Mouse (Mus musculus): Measurements from ENCODE around the gene Btaf1. TPM values are rescaled to one million over a fixed set of nuclear protein-coding genes. Genes with fewer than 3 reads are reported as not detected.

Gene Btaf1
- 4.0 and 5.7 TPM in 2 replicates for polyA plus RNA-seq (2012; rRNA removed)

DNA sequence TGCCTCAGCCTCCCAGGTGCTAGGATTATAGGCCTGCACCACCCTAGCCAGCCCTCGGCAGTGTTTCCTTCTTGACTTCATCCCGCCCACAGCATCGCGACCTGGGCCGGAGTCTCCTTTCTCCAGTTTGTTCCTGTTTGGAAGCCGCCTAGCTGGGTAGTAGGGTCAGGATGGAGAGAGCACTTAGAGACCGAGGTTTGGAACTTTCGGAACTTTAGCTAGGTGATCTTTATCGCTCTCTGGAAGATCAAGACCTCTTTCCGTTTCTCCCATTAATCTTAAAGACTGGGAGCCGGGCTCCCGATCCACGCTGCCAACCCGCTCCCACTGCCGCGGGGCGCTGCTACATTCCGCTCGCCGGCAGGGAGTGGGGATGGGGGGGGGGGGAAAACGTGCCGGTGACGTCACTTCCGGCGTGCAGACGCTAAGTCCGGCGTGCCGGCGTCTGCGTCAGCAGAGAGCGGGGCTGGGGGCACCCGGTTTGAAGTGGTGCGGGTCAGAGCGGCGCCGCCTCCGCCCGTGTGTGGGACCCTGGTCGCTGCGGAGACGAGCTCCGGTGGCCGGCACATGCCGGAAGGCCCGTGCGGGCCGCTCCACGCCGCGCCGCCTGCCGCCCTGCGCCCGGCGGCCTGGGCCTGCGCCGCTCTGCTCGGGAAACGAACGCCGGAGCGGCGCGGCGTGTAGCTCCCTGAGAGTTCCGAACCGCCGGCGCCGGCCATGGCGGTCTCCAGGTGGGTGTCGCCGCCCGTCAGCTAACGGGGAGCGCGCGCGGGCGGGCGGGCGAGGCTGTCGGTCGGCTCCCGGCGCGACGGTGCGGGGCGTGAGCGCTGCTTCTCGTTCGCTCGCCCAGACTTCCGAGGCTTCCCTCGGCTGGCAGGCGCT lies at the start of gene Btaf1:
Gene Btaf1 (plus strand): TSS at position 409 of the 882 bp plus-strand sequence.
- peak; percentile 76 for DNase-seq (ENCODE audit: low read depth, low spot score)
- under 1% methylated on average over 95 of the region's 98 CpGs for WGBS

DNA sequence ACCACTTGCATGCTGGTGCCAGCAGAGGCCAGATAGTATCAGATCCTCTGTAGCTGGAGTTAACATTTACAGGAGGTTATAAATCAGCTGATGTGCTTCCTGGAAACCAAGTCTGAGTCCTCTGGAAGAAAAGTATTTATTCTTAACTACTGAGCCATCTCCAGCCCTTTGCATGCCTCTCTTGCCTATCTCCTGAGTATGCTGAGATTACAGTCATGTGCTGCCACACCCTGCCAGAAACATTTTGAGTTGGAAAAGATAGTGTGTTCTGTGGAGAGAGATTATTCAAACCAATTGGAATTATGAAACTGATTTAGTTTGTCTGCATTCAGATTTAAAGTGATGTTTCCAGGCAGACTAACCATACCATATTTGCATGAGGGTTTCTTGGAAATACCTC lies 48.5 kb upstream of the Btaf1 start:
- no peak for DNase-seq (ENCODE audit: low read depth, low spot score)

- WGBS, result 82% methylated on average over 11 of the region's 11 CpGs
- DNase-seq (ENCODE audit: low read depth, low spot score), result no peak
Observed at GRCm38 (mm10) chr19:36878743-36879495, 47.0 kb upstream of the Btaf1 start.

DNA sequence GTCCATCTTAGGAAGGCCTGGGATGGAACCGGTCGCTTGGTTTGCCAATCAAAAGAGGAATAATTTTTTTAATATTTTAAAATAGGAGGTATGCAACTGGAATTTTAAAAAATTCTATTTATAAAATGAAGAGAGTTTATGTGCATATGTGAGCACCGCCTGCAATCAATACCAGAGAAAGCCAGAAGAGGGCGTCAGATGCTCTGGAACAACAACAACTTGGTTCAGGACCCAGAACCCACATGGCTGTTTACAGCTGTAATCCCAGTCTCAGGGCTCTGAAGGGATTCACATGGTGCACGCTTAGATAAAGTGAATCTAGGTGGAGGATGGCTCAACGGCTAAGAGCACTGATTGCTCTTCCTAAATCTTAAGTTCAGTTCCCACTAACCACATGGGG lies 42.8 kb upstream of the Btaf1 start:
- no peak for DNase-seq (ENCODE audit: low read depth, low spot score)
- 87% methylated on average over 6 of the region's 6 CpGs for WGBS

GRCm38 (mm10) chr19:36886316-36886715 lies 39.6 kb upstream of the Btaf1 start:
- DNase-seq (ENCODE audit: low read depth, low spot score), result no peak
- 90% methylated on average over 2 of the region's 2 CpGs for WGBS

DNA sequence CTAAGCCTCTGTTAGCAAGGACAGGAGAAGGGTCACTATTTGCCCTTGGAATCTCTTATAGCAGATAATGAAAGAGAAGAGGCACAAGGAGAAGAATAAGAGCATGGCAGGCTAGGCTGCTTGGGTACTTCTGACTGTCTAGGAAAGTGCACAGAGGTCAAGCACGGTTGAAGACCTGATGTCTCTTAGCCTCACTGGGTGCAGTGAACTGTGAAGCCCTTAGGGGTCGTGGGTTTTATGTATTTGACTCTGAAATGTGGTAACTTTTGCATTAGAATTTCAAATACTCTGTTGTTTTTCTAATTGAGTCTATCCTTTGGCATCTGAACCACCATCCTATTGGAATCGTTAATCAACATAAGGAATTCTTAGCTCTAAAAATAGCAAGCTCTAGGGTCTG lies 38.2 kb upstream of the Btaf1 start:
- no peak for DNase-seq (ENCODE audit: low read depth, low spot score)
- WGBS, result 82% methylated on average over 3 of the region's 3 CpGs

GRCm38 (mm10) chr19:36891746-36892145 lies 34.1 kb upstream of the Btaf1 start:
- WGBS, result 94% methylated on average over 3 of the region's 3 CpGs
- DNase-seq (ENCODE audit: low read depth, low spot score), result no peak

DNA sequence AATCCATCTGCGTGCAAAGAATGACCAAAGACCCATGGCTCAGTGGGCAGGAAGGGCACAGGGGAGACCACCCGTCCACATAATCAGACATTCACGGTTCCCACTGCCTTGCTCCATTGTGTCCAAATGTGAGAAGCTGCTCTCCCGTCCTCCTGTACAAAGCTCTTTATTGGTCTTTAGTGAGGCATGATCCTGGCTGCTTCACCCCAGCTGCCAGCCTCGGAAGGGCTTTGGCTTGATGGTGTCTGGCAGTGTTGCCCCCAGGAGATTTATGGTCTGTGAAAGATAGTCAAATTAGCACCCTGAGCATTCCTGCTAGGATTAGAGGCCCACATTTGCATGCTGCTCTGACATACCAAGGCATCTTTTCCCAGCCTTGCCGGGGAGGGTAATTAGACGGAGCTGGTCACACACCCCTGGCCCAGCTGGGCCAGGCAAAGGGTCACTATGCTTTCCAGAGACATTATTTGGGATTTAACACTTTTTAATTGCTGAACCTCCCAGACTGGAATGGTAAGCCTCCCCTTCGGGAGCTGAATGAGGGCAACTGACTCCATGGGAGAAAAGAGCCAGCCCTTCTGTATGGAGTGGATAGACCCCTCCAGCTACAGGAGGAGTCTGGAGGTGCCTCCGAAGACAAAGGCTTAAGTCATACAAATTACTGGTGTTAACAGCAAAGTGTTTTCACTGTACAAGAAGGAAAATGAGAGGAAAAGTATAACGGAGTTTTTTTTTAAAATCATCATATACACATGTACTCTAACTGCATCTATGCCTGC lies 28.9 kb upstream of the Btaf1 start:
- 44% methylated on average over 10 of the region's 10 CpGs for WGBS
- DNase-seq (ENCODE audit: low read depth, low spot score), result no peak

- no peak for DNase-seq (ENCODE audit: low read depth, low spot score)
- WGBS, result 55% methylated on average over 9 of the region's 9 CpGs
Observed at GRCm38 (mm10) chr19:36897778-36898177, 28.1 kb upstream of the Btaf1 start.

DNA sequence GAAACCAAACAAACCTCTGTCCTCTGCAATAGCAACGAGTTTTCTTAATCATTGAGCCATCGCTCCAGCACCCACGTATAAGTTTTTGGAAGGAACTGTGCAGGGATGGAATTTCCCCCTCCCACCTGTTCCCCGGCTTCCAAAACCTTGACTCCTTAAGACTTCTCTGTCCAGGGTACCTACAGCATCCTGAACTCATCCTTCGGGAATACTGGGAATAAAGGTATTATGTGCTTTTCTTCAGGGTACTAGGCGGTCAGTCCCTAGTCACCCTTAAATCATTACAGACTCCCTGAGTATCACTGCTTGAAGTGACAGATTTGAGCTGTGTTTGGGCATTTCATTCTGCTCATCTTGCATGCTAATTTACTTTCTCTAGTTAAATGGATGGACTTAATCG lies 22.5 kb upstream of the Btaf1 start:
- WGBS, result 51% methylated on average over 7 of the region's 7 CpGs
- DNase-seq (ENCODE audit: low read depth, low spot score), result no peak

GRCm38 (mm10) chr19:36904211-36905007 lies 21.5 kb upstream of the Btaf1 start:
- WGBS, result 3% methylated on average over 41 of the region's 41 CpGs
- no peak for DNase-seq (ENCODE audit: low read depth, low spot score)

DNA sequence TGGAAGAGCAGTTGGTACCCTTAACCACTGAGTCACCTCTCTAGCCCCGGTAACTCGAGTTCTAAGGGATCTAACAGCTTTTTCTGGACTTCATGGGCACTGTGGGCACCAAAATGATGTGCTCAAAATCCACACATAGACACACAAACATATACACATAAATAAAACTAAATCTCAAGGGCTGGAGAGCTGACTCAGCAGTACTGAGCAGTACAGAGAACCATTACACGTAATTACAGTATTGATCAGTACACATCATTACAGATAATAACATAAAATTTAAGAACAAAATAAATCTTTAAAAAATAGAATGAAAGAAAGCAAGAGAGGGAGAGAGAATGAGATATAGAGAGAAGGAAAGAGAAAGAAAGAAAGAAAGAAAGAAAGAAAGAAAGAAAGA lies 16.7 kb upstream of the Btaf1 start:
- WGBS, result 70% methylated on average over 3 of the region's 3 CpGs

GRCm38 (mm10) chr19:36909676-36910292 lies 16.1 kb upstream of the Btaf1 start:
- 21% methylated on average over 9 of the region's 9 CpGs for WGBS
- no peak for DNase-seq (ENCODE audit: low read depth, low spot score)

More for the DNA sequence above, 16.7 kb upstream of the Btaf1 start:
- no peak for DNase-seq (ENCODE audit: low read depth, low spot score)

DNA sequence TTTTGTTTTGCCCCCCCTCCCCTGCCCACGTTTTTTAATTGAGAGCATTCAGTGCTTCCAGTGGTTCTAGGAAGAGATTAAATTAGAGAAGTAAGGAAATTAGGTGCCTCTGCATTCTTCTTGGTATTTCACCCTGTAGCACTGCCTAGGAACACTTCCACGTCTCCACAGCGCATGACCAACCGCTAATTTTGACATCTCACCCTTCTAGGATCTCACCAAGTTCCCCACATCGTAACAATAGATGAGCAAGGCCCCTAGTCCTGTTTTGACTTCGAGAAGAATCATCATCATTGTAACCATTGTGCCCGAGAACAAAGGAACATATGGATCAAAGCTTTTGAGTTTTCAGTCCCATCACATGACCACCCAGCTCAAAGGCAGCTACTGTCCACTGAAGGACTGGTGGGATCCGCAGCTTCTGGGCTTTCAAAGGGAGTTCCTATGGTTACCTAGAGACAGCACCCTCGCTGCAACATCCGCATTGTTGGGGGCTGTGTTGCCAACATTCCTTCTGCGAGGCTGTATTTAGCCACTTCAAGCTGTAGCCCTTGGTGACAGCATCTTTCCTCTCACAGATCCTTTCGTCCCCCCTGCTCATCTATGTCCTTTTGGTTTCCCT lies 15.3 kb upstream of the Btaf1 start:
- DNase-seq (ENCODE audit: low read depth, low spot score), result no peak
- WGBS, result 48% methylated on average over 12 of the region's 12 CpGs

DNA sequence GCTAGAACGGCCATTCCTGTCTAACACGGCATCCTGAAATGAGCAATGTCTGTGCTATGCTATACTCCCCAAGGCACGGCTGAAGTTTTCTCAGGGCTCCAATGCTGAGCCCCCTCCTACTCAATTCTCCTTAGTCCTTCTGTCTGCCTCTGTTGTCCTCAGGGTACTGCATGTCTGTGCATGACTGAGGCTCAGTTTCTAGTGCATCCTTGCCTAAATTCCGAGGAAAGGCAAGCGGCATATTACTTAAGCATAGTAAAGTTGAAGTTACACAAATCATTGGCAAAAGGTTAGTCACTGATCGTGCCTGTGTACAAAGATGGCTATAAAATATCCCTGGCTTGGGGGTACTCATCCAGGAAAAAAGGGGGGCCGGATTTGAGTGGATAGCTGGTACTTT lies 12.8 kb upstream of the Btaf1 start:
- no peak for DNase-seq (ENCODE audit: low read depth, low spot score)
- 68% methylated on average over 7 of the region's 7 CpGs for WGBS

DNA sequence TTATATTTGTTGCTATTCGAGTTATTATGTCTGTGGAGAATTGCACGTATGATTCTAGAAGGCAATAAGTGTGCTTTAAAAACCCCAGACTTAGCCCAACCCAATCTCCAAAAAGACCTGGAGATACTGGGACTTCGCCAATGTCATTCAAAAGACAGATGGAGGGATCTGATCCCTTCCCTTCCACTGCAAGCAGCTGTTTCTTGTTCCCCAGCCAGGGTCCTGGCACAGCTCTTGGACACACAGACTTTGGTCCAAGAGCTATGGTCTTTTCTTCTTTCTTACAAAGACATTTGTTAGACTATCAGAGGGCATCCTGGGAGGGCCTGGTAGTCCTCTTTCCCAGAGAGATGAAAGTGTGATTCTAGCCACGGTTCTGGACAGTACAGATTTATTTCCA lies 9.7 kb upstream of the Btaf1 start:
- 77% methylated on average over 4 of the region's 4 CpGs for WGBS
- DNase-seq (ENCODE audit: low read depth, low spot score), result no peak

- 85% methylated on average over 1 of the region's 1 CpGs for WGBS
- no peak for DNase-seq (ENCODE audit: low read depth, low spot score)
Observed at GRCm38 (mm10) chr19:36916876-36917389, 8.9 kb upstream of the Btaf1 start.
